Mouse (Mus musculus) cerebellum, adult 11-12 months (tissue): ENCODE data around the gene Phldb2.

Experiments used
- DNase-seq: peaks from one replicate; pipeline ENCODE4 v3.0.0; 2022

The Phldb2 gene

GRCm38 (mm10) chr16:45837541-45838342 lies 115.7 kb downstream of the Phldb2 start:
- DNase-seq = no peak

GRCm38 (mm10) chr16:45832747-45833108 lies 120.7 kb downstream of the Phldb2 start:
- DNase-seq = no peak

- DNase-seq = no peak
Observed at GRCm38 (mm10) chr16:45832061-45832746, 121.2 kb downstream of the Phldb2 start.

GRCm38 (mm10) chr16:45831094-45831872 lies 122.1 kb downstream of the Phldb2 start:
- DNase-seq = no peak

GRCm38 (mm10) chr16:45830096-45830866 lies 123.1 kb downstream of the Phldb2 start:
- no peak for DNase-seq

GRCm38 (mm10) chr16:45825309-45825708 lies 128.1 kb downstream of the Phldb2 start:
- DNase-seq = no peak

GRCm38 (mm10) chr16:45824025-45824424 lies 129.4 kb downstream of the Phldb2 start:
- no peak for DNase-seq

GRCm38 (mm10) chr16:45819911-45820310 lies 133.5 kb downstream of the Phldb2 start:
- no peak for DNase-seq

GRCm38 (mm10) chr16:45817795-45818194 lies 135.6 kb downstream of the Phldb2 start:
- no peak for DNase-seq

- peak; percentile 9 for DNase-seq
Observed at GRCm38 (mm10) chr16:45816670-45817069, 136.7 kb downstream of the Phldb2 start.

- no peak for DNase-seq
Observed at GRCm38 (mm10) chr16:45814611-45815010, 138.8 kb downstream of the Phldb2 start.

- DNase-seq = no peak
Observed at GRCm38 (mm10) chr16:45811788-45812187, 141.6 kb downstream of the Phldb2 start.

GRCm38 (mm10) chr16:45810829-45811326 lies 142.5 kb downstream of the Phldb2 start:
- DNase-seq = no peak

GRCm38 (mm10) chr16:45810155-45810554 lies 143.2 kb downstream of the Phldb2 start:
- no peak for DNase-seq

- DNase-seq = no peak
Observed at GRCm38 (mm10) chr16:45804708-45805107, 148.7 kb downstream of the Phldb2 start.

GRCm38 (mm10) chr16:45800406-45800805 lies 153.0 kb downstream of the Phldb2 start:
- DNase-seq = no peak

- DNase-seq = no peak
Observed at GRCm38 (mm10) chr16:45799150-45799549, 154.2 kb downstream of the Phldb2 start.

GRCm38 (mm10) chr16:45798591-45798990 lies 154.8 kb downstream of the Phldb2 start:
- DNase-seq = no peak

- DNase-seq = no peak
Observed at GRCm38 (mm10) chr16:45796815-45797214, 156.6 kb downstream of the Phldb2 start.

GRCm38 (mm10) chr16:45795188-45795693 lies 158.2 kb downstream of the Phldb2 start:
- no peak for DNase-seq

- DNase-seq = no peak
Observed at GRCm38 (mm10) chr16:45792781-45793180, 160.6 kb downstream of the Phldb2 start.

- peak; percentile 34 for DNase-seq
Observed at GRCm38 (mm10) chr16:45791286-45791685, 162.1 kb downstream of the Phldb2 start.
